Comparison of ENCODE assay signal across 7 mouse cellular contexts in genomic region chr7:112822879-112823278, GRCm38 (mm10).
A peak's percentile ranks its signal among the peaks of the same experiment; 100 is the strongest.
DNase-seq lines count a peak whose midpoint lies in the region; TF ChIP-seq lines count a peak whose summit lies in the region.

No protein-coding gene starts in this region.

- H3K9me3 ChIP-seq in E14TG2a.4 (ENCODE audit: low read length): no peaks in the 10 kb centered on the region
- no peaks in the 10 kb centered on the region for H3K9me3 ChIP-seq in hindbrain, embryonic 10.5 days

- peak overlapping the region; percentile 81 for H3K27ac ChIP-seq in hindbrain, embryonic 10.5 days

- peaks cover 92% of the 10 kb centered on the region for H3K4me1 ChIP-seq in E14TG2a.4 (replicated peaks; ENCODE audit: low read depth, low read length)
- H3K4me1 ChIP-seq in hindbrain, embryonic 10.5 days (replicated peaks): peaks cover 89% of the 10 kb centered on the region

- H3K27me3 ChIP-seq in E14TG2a.4 (ENCODE audit: insufficient read depth, low read length): no peaks in the 10 kb centered on the region
- no peaks in the 10 kb centered on the region for H3K27me3 ChIP-seq in hindbrain, embryonic 10.5 days (ENCODE audit: insufficient read depth, poor library complexity, severe bottlenecking)

- H3K36me3 ChIP-seq in E14TG2a.4 (ENCODE audit: insufficient read depth, low read length): peaks cover 6% of the 10 kb centered on the region
- H3K36me3 ChIP-seq in hindbrain, embryonic 10.5 days: no peaks in the 10 kb centered on the region

- DNase-seq in NIH3T3 (ENCODE audit: low read depth): peak; percentile 56
- DNase-seq in hindbrain, embryonic 10.5 days (ENCODE audit: low spot score): peak; percentile 38
- peak; percentile 53 for DNase-seq in lung, postnatal 10 days
- no peak for DNase-seq in yolk sac, embryonic 10.5 days (ENCODE audit: low spot score)
- no peak for DNase-seq in c-Kit-positive CD71-positive TER-119-positive erythroid progenitor cells, embryonic 14.5 days (ENCODE audit: low spot score)
- DNase-seq in frontal cortex, postnatal 14 days (ENCODE audit: low spot score in 2 of 2): no peak

- no peak for TF ChIP-seq CTCF in E14TG2a.4 (conservative IDR thresholded peaks at IDR 0.05; ENCODE audit: low read length)

- H3K4me3 ChIP-seq in E14TG2a.4 (replicated peaks; ENCODE audit: low read length): peak overlapping the region; percentile 52
- H3K4me3 ChIP-seq in hindbrain, embryonic 10.5 days: peak overlapping the region; percentile 34

- WGBS in hindbrain, embryonic 10.5 days: 15% methylated on average over 5 of the region's 5 CpGs

Comparison
In these comparisons a context has a peak if more than half of its experiments do, and no peak if none do; other contexts are left out.
1. DNase-seq: peak in NIH3T3 (single experiment), hindbrain, embryonic 10.5 days (single experiment) and lung, postnatal 10 days (single experiment); none in yolk sac, embryonic 10.5 days (single experiment), c-Kit-positive CD71-positive TER-119-positive erythroid progenitor cells, embryonic 14.5 days (single experiment) and frontal cortex, postnatal 14 days (0 of 2).